Mouse (Mus musculus) embryonic stem cell, embryonic (primary cell): ENCODE measurements around the gene Snx1.

ENCODE experiments used
- CTCF ChIA-PET, 4 experiments: fragments of 300-600 bp in 2 of 4; fragments of 350-600 bp in 2 of 4; sonication (Branson Sonifier 250); formaldehyde crosslinking; loops; one replicate each; lab custom pipeline; 2022; ENCODE audit warnings: inconsistent platforms in 2 of 4; lab: Charles Lee
- POLR2A ChIA-PET, 4 experiments: fragments of 300-600 bp in 2 of 4; fragments of 350-600 bp in 2 of 4; sonication (Branson Sonifier 250); formaldehyde crosslinking; loops; one replicate each; lab custom pipeline; 2022; ENCODE audit warnings: antibody characterized with exemption in 4 of 4, inconsistent platforms in 1 of 4; lab: Charles Lee

The Snx1 gene

DNA sequence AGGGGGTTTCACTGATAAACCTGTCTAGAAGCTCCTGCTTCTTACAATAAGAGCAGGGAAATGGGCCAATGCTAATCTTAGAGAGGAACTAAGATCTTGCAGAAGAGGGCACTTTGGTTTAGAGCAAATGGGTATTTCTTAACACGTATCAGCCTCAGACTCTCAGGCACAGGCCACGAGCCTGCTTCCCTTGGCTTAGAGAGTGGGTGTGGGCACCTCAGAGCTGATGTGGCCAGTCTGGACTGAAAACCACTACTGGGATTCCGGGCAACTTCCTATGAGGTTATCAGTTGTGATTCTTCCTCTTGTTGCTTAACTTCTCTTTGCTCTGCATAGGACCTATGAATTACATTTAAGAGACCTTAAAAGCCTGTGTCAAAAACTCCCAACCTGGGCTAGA, 12.0 kb downstream of the Snx1 start:
- CTCF ChIA-PET, result interaction anchor here in 1 of 4 experiments (1.7 kb wide), 1 partner anchor 25 kb away, joined by 4 read pairs; no protein-coding TSS in a partner anchor
- POLR2A ChIA-PET, result interaction anchor here in 3 of 4 experiments (0.5 to 1.7 kb wide), 3 partner anchors 10 to 625 kb away, joined by 3 to 5 read pairs (median 4); no protein-coding TSS in a partner anchor

- POLR2A ChIA-PET, result interaction anchor here in 3 of 4 experiments (0.6 to 1.6 kb wide), 10 partner anchors 8 to 691 kb away, joined by 3 to 5 read pairs (median 4); no protein-coding TSS in a partner anchor
- CTCF ChIA-PET, result interaction anchor here in 3 of 4 experiments (0.6 to 0.7 kb wide), 3 partner anchors 184 to 601 kb away, joined by 3 to 4 read pairs (median 3); no protein-coding TSS in a partner anchor
These were observed 15.6 kb downstream of the Snx1 start for GRCm38 (mm10) chr9:66110611-66111379.

DNA sequence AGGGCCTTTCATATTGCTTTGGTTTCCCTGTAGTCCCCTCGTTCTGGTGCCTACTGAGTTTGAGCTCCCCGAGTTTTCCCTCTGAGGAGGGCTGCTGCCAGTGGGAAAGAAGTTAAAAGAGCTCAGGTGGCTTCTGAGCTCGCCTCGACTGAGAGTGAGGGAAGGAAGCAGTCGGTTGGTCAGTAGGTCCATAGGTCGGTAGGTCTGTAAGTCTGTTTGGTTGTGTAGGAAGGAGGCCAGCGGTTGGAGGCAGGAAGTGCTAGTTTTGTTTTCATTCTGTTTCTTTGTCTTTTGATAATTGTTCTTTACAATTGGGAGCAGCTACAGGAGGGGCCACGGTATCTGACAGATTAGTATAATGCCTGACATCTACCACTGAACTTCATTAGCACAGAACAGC, 16.3 kb downstream of the Snx1 start:
- ChIA-PET POLR2A (interaction anchor here in 2 of 4 experiments (0.6 to 1.6 kb wide), 7 partner anchors 8 to 196 kb away, joined by 3 to 5 read pairs (median 4); no protein-coding TSS in a partner anchor), CTCF (interaction anchor here in 1 of 4 experiments (0.7 kb wide), 1 partner anchor 288 kb away, joined by 3 read pairs; no protein-coding TSS in a partner anchor)

- CTCF ChIA-PET, result no interaction called here
- POLR2A ChIA-PET, result interaction anchor here in 1 of 4 experiments (1.4 to 1.6 kb wide), 3 partner anchors 7 to 17 kb away, joined by 4 to 5 read pairs (median 4); no protein-coding TSS in a partner anchor
These were observed 16.8 kb downstream of the Snx1 start for GRCm38 (mm10) chr9:66109574-66109973.

- POLR2A ChIA-PET, result interaction anchor here in 3 of 4 experiments (1.0 to 2.2 kb wide), 9 partner anchors 11 to 27 kb away, joined by 3 to 12 read pairs (median 5); partner anchors contain the start of genes Ciao2a (in 1 of the 3) and Snx1 (in 1 of the 3)
- CTCF ChIA-PET, result interaction anchor here (0.5 to 1.4 kb wide), 6 partner anchors 11 to 930 kb away, joined by 3 to 14 read pairs (median 3); no protein-coding TSS in a partner anchor
These were observed 21.2 kb downstream of the Snx1 start for GRCm38 (mm10) chr9:66105168-66105567.

- POLR2A ChIA-PET, result interaction anchor here in 2 of 4 experiments (0.8 to 2.2 kb wide), 6 partner anchors 11 to 20 kb away, joined by 3 to 12 read pairs (median 5); no protein-coding TSS in a partner anchor
- CTCF ChIA-PET, result interaction anchor here in 3 of 4 experiments (0.6 to 1.4 kb wide), 4 partner anchors 16 to 931 kb away, joined by 3 to 4 read pairs (median 3); no protein-coding TSS in a partner anchor
These were observed 21.8 kb downstream of the Snx1 start for GRCm38 (mm10) chr9:66104601-66105000.

- ChIA-PET POLR2A (interaction anchor here in 2 of 4 experiments (0.6 to 2.8 kb wide), 7 partner anchors 8 to 52 kb away, joined by 3 to 7 read pairs (median 3); no protein-coding TSS in a partner anchor), CTCF (interaction anchor here in 2 of 4 experiments (0.6 to 1.1 kb wide), 2 partner anchors 41 to 503 kb away, joined by 3 to 5 read pairs; no protein-coding TSS in a partner anchor)
These were observed 23.7 kb downstream of the Snx1 start for GRCm38 (mm10) chr9:66102668-66103067.

DNA sequence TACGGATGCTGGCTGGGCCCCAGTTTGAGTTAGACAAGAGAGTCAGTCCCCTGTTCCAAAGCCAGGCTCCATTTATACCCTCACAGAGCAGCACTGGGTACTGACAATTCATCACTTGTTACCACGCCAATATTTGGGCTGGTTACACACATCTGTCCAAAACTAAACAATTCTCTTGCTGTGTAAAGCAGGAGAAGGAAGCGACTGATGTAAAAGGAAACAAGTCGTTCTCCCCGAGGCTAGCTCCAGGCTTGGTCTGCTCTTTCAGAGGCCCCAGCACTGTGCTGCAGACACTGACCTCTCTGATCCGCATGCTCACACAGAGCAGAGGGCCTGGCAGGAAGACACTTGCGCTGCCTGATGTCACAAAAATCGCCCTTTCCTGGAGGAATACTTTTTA, 24.8 kb downstream of the Snx1 start:
- ChIA-PET CTCF (interaction anchor here in 1 of 4 experiments (1.3 kb wide), 1 partner anchor 13 kb away, joined by 5 read pairs; no protein-coding TSS in a partner anchor), POLR2A (interaction anchor here in 1 of 4 experiments (0.6 to 2.8 kb wide), 4 partner anchors 9 to 22 kb away, joined by 3 to 7 read pairs (median 4); no protein-coding TSS in a partner anchor)

DNA sequence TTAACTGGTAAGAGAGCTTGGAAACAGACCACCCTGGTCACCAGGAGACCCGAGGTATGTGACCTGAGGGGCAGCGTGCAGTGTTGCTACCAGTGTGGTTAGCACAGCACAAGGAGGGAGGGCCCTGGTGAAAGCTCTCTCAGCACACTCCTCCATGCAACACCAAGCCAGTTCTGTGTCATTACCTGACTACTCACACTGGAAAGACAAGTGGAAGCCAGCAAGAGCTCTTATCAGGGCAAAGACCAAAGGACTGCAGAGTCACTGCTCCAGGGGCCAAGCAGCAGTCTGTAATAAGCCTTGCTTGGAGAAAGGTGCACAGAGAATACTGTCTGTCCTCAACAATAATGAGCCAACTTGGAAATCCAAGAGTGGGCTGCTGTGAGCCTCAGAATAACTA, 33.7 kb downstream of the Snx1 start:
- CTCF ChIA-PET, result no interaction called here
- POLR2A ChIA-PET, result interaction anchor here in 2 of 4 experiments (1.2 to 4.1 kb wide), 9 partner anchors 10 to 202 kb away, joined by 3 to 12 read pairs (median 5); partner anchors contain the start of genes Ciao2a (in 1 of the 2) and Snx1 (in 1 of the 2)

DNA sequence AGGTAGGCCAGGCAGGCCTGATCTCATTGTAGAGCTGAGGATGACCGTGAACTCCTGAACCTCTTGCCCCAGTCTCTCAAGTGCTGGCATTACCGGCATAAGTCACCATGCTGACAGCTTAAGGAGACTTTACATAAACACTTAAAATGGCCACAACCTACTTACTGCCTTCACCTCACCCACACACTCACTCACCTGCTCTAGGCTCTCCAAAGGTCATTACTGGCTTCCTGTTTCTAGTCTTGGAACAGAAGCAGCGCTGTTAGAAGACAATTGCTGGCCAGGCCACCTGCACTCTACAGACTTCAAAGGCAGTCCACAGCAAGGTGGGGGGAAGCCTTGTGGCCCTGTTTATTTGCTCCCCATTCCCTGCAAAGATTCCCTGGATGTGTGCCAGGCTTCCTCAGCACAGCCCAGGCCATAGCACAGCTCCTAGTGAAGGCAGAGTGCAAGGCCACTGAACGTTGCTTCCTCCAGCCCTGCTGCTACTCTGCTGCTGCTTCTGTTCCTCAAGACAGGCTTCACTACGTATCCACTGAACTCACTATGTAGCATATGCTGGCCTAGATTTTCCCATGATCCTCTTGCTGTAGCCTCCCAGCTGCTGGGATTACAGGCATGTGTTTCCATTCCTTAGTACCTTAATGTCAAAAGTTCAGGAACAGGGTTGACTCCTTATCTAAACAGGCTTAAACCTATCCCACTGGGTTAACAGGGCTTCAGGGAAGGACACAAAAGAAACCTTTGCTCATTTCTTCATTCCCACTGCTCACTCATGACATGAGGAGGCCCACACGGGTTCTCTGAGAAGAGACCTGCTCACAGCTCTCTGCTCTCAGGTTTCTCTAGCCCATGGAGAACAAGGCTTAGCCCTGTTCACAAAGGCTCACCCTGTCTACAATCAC, 34.8 kb downstream of the Snx1 start:
- ChIA-PET POLR2A (interaction anchor here in 3 of 4 experiments (0.5 to 4.1 kb wide), 19 partner anchors 9 to 330 kb away, joined by 3 to 12 read pairs (median 3); partner anchors contain the start of genes Ciao2a (in 1 of the 3) and Snx1 (in 1 of the 3)), CTCF (interaction anchor here in 3 of 4 experiments (0.5 to 1.3 kb wide), 6 partner anchors 41 to 629 kb away, joined by 3 to 5 read pairs (median 4); no protein-coding TSS in a partner anchor)

GRCm38 (mm10) chr9:66090593-66091244, 35.7 kb downstream of the Snx1 start:
- CTCF ChIA-PET, result interaction anchor here in 3 of 4 experiments (0.6 to 1.3 kb wide), 5 partner anchors 37 to 629 kb away, joined by 3 to 5 read pairs (median 3); no protein-coding TSS in a partner anchor
- POLR2A ChIA-PET, result interaction anchor here in 3 of 4 experiments (0.6 to 1.8 kb wide), 14 partner anchors 9 to 735 kb away, joined by 3 to 8 read pairs (median 3); partner anchors contain the start of genes Ciao2a (in 1 of the 3) and Snx1 (in 1 of the 3)

DNA sequence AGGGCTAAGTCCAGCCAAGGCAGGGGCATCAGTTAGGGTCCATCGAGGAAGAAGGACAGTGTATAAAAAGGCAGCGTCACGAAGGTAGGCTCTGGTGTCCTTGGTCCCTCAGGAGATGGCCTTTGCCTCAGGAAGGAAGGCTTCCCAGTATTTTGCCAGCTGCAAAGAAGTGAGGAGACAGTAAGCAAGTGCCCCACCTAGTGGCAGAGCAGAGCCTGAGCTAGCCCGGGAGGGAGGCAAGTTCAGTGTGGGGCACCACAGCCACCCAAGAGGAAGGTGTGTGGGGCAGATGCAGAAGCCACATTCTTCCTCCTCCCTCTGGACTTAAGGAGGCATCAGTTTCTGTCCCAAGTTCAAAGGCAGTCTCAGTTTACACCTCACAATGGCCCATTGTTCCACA, 38.0 kb downstream of the Snx1 start:
- CTCF ChIA-PET, result interaction anchor here (0.5 to 3.3 kb wide), 26 partner anchors 10 to 490 kb away, joined by 3 to 22 read pairs (median 4); partner anchors contain the start of gene Dapk2 (in 1 of the 4)
- POLR2A ChIA-PET, result interaction anchor here in 2 of 4 experiments (0.7 to 1.6 kb wide), 11 partner anchors 9 to 483 kb away, joined by 3 to 5 read pairs (median 3); partner anchors contain the start of genes Ciao2a (in 1 of the 2), Csnk1g1 (in 1 of the 2), Snx1 (in 1 of the 2) and Trip4 (in 1 of the 2)

DNA sequence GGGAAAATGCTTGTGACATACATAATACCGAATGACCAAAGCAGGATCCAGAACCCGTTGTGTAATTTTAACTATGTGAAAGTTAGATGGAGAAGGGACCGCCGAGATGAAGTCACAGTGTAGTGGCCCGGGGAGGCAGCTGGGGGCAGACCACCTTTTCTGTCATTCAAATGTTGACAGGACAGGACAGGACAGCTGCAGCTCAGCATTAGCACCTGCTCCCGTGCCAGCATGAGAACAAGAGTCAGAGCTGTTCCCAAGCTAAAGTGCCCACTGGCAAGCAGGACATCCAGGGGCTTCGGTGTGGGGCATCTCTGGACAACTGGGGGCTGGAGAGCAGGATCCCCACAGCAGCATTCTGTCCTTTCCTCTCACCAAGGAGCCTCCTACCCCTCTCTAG, 39.3 kb downstream of the Snx1 start:
- POLR2A ChIA-PET, result interaction anchor here in 2 of 4 experiments (1.0 to 1.8 kb wide), 5 partner anchors 9 to 38 kb away, joined by 3 to 4 read pairs (median 3); no protein-coding TSS in a partner anchor
- CTCF ChIA-PET, result interaction anchor here (0.5 to 3.3 kb wide), 7 partner anchors 19 to 482 kb away, joined by 3 to 22 read pairs (median 5); no protein-coding TSS in a partner anchor

DNA sequence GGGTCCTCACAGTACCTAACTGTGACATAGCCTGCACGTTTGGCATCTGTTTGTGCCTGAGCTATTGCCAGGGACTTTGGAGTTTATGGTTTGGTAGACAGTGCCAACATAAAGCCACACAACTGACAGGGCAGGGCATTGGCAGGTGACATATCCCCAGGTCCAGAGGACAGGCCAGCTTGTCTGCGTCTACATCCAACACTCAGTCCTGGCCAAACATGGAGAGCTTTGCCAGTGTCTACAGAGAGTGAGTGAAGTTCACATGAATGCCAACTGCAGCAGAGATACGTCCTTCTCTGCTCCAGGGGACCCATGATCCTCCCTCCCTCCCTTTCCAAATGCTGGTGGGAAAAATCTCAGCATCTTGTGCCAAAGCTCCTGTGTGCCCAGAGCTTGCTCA, 42.2 kb downstream of the Snx1 start:
- POLR2A ChIA-PET, result interaction anchor here in 1 of 4 experiments (1.7 kb wide), 1 partner anchor 111 kb away, joined by 4 read pairs; no protein-coding TSS in a partner anchor
- CTCF ChIA-PET, result no interaction called here

GRCm38 (mm10) chr9:66081999-66082398, 44.4 kb downstream of the Snx1 start:
- ChIA-PET CTCF (no interaction called here), POLR2A (interaction anchor here in 1 of 4 experiments (0.8 to 1.4 kb wide), 4 partner anchors 9 to 43 kb away, joined by 3 to 4 read pairs (median 3); no protein-coding TSS in a partner anchor)
